Mouse (Mus musculus) leukemia stem cell, adult 10-12 weeks (primary cell): ENCODE measurements around the gene Olfr1016. TPM values are rescaled to one million over a fixed set of nuclear protein-coding genes. Genes with fewer than 3 reads are reported as not detected.

Experiments used
- polyA plus RNA-seq: library from polyadenylated mRNA; stranded (reverse); fragments of >175 nt; gene quantifications from 2 replicates; pipeline ENCODE4 v1.2.3, GENCODE M21; 2012; ENCODE audit warnings: low replicate concordance

Gene Olfr1016
- not detected in 2 replicates for polyA plus RNA-seq

GRCm38 (mm10) chr2:85802444-85802843 is at the start of gene Olfr1016:
TSS of gene Olfr1016 (minus strand) at chr2:85802544.

GRCm38 (mm10) chr2:85846730-85847129 is 44.4 kb upstream of the Olfr1016 start, which contains the start of gene Olfr1020:
TSS of gene Olfr1020 (plus strand) at chr2:85847030.

GRCm38 (mm10) chr2:85845383-85845782 is 43.0 kb upstream of the Olfr1016 start, which contains the start of gene Olfr1019:
TSS of gene Olfr1019 (minus strand) at chr2:85845483.

GRCm38 (mm10) chr2:85818179-85818578 is 15.8 kb upstream of the Olfr1016 start, which contains the start of gene Olfr1018:
TSS of gene Olfr1018 (plus strand) at chr2:85818479.

GRCm38 (mm10) chr2:85781717-85782116 is 20.6 kb downstream of the Olfr1016 start, which contains the start of gene Olfr1015:
TSS of gene Olfr1015 (plus strand) at chr2:85782017.

GRCm38 (mm10) chr2:85772413-85772812 is 29.9 kb downstream of the Olfr1016 start, which contains the start of gene Olfr1014:
TSS of gene Olfr1014 (plus strand) at chr2:85772713.

GRCm38 (mm10) chr2:85766798-85767197 is 35.5 kb downstream of the Olfr1016 start, which contains the start of gene Olfr1013:
TSS of gene Olfr1013 (plus strand) at chr2:85767098.

GRCm38 (mm10) chr2:85762666-85763065 is 39.7 kb downstream of the Olfr1016 start, which contains the start of gene Olfr1012:
TSS of gene Olfr1012 (minus strand) at chr2:85762766.

Other genes starting within 250 kb of the Olfr1016 start
- not detected in 2 replicates for gene Olfr996, start 223.3 kb downstream of the Olfr1016 start, polyA plus RNA-seq
- gene Olfr998, start 213.6 kb downstream of the Olfr1016 start, polyA plus RNA-seq, result not detected in 2 replicates
- not detected in 2 replicates for gene Olfr1000, start 190.6 kb downstream of the Olfr1016 start, polyA plus RNA-seq
- gene Olfr1002, start 151.8 kb downstream of the Olfr1016 start, polyA plus RNA-seq, result not detected in 2 replicates
- gene Olfr154, start 138.1 kb downstream of the Olfr1016 start, polyA plus RNA-seq, result not detected in 2 replicates
- not detected in 2 replicates for gene Olfr1006, start 123.8 kb downstream of the Olfr1016 start, polyA plus RNA-seq
- not detected in 2 replicates for gene Olfr1008, start 113.1 kb downstream of the Olfr1016 start, polyA plus RNA-seq
- gene Olfr1009, start 87.1 kb downstream of the Olfr1016 start, polyA plus RNA-seq, result 0.12 TPM in 1 of 2 replicates, not detected in the other
- gene Olfr1012, start 39.8 kb downstream of the Olfr1016 start, polyA plus RNA-seq, result not detected in 2 replicates
- not detected in 2 replicates for gene Olfr1013, start 35.4 kb downstream of the Olfr1016 start, polyA plus RNA-seq
- not detected in 2 replicates for gene Olfr1014, start 29.8 kb downstream of the Olfr1016 start, polyA plus RNA-seq
- not detected in 2 replicates for gene Olfr1015, start 20.5 kb downstream of the Olfr1016 start, polyA plus RNA-seq
- not detected in 2 replicates for gene Olfr1018, start 15.9 kb upstream of the Olfr1016 start, polyA plus RNA-seq
- gene Olfr1019, start 42.9 kb upstream of the Olfr1016 start, polyA plus RNA-seq, result not detected in 2 replicates
- gene Olfr1020, start 44.5 kb upstream of the Olfr1016 start, polyA plus RNA-seq, result not detected in 2 replicates
- not detected in 2 replicates for gene Olfr1022, start 66.0 kb upstream of the Olfr1016 start, polyA plus RNA-seq
- not detected in 2 replicates for gene Olfr1023, start 83.1 kb upstream of the Olfr1016 start, polyA plus RNA-seq
- gene Olfr1024, start 102.5 kb upstream of the Olfr1016 start, polyA plus RNA-seq, result not detected in 2 replicates
- not detected in 2 replicates for gene Olfr1025-ps1, start 112.6 kb upstream of the Olfr1016 start, polyA plus RNA-seq
- gene Olfr1026, start 119.0 kb upstream of the Olfr1016 start, polyA plus RNA-seq, result not detected in 2 replicates
- not detected in 2 replicates for gene Olfr1028, start 147.9 kb upstream of the Olfr1016 start, polyA plus RNA-seq
- gene Olfr1029, start 171.4 kb upstream of the Olfr1016 start, polyA plus RNA-seq, result not detected in 2 replicates
- gene Olfr1030, start 176.7 kb upstream of the Olfr1016 start, polyA plus RNA-seq, result not detected in 2 replicates
- not detected in 2 replicates for gene Olfr1031, start 187.8 kb upstream of the Olfr1016 start, polyA plus RNA-seq
- gene Olfr1032, start 203.0 kb upstream of the Olfr1016 start, polyA plus RNA-seq, result not detected in 2 replicates
- not detected in 2 replicates for gene Olfr1033, start 218.1 kb upstream of the Olfr1016 start, polyA plus RNA-seq
- not detected in 2 replicates for gene Olfr1034, start 243.3 kb upstream of the Olfr1016 start, polyA plus RNA-seq